In the genomic region with DNA sequence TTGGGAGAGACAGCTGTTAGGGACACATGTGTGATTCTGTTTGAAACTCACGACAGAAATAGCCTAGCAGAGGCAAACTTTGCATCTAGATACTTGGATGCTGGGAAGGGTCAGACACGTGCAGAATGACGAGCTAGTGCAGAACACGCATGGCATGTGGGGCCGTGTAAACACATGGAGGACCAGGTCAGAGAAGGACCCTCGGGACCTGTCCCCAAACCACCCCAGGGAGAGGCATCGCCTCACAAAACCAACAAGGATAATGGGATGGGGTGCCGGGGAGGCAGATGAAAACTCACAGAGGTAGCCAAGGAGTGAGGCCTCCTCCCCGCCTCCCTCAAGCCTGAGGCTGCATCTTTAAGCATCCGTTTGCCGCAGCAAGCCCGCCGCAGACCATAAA, we compare ENCODE assay signal across 15 mouse cellular contexts.
DNase-seq lines count a peak whose midpoint lies in the region; ATAC-seq and TF ChIP-seq lines count a peak whose summit lies in the region.
"Had no signal": no experiment of that assay in that cellular context is flagged by ENCODE, and none has a peak within 500 bp of the region (broad histone marks: within the 10 kb centered on the region; RNA-seq: fewer than 3 reads in every experiment).

No protein-coding gene starts in this region.

- TF ChIP-seq CTCF in midbrain, postnatal 0 days (IDR thresholded peaks at IDR 0.05): no peak

- peaks cover 30% of the 10 kb centered on the region for H3K4me1 ChIP-seq in kidney, embryonic 15.5 days
- H3K4me1 ChIP-seq in midbrain, embryonic 11.5 days (ENCODE audit: control insufficient read depth, insufficient read depth, low read length): no peaks in the 10 kb centered on the region
- H3K4me1 ChIP-seq in midbrain, postnatal 0 days (ENCODE audit: insufficient read depth, low read length): no peaks in the 10 kb centered on the region
- peaks cover 64% of the 10 kb centered on the region for H3K4me1 ChIP-seq in limb, embryonic 15.5 days

- H3K27me3 ChIP-seq in kidney, embryonic 15.5 days: no peaks in the 10 kb centered on the region
- H3K27me3 ChIP-seq in midbrain, embryonic 11.5 days (ENCODE audit: control insufficient read depth, insufficient read depth, low read length): no peaks in the 10 kb centered on the region
- no peaks in the 10 kb centered on the region for H3K27me3 ChIP-seq in midbrain, postnatal 0 days (ENCODE audit: insufficient read depth, low read length)
- no peaks in the 10 kb centered on the region for H3K27me3 ChIP-seq in limb, embryonic 15.5 days
- H3K27me3 ChIP-seq: neural tube, embryonic 12.5 days had no signal

- DNase-seq in kidney, adult 11 months: no peak
- peak; percentile 60 for DNase-seq in midbrain, embryonic 11.5 days (ENCODE audit: low spot score, missing footprints)
- no peak for DNase-seq in midbrain, postnatal 0 days (ENCODE audit: low spot score)
- DNase-seq in left cerebral cortex, adult 11 months (ENCODE audit: low spot score): no peak
- DNase-seq: adrenal gland, postnatal 25 days; layer of hippocampus, adult 9-11 months; spleen, adult 18-20 months had no signal

- no peak overlapping the region for H3K9ac ChIP-seq in kidney, embryonic 15.5 days
- no peak overlapping the region for H3K9ac ChIP-seq in midbrain, embryonic 11.5 days (ENCODE audit: low read length)
- no peak overlapping the region for H3K9ac ChIP-seq in midbrain, postnatal 0 days (replicated peaks; ENCODE audit: low read length, poor library complexity, severe bottlenecking)
- H3K9ac ChIP-seq in limb, embryonic 15.5 days: no peak overlapping the region
- H3K9ac ChIP-seq: neural tube, embryonic 12.5 days had no signal

- H3K9me3 ChIP-seq in kidney, embryonic 15.5 days (replicated peaks): peaks cover 9% of the 10 kb centered on the region; the same call in 1 of the 2 replicates
- no peaks in the 10 kb centered on the region for H3K9me3 ChIP-seq in midbrain, embryonic 11.5 days (ENCODE audit: control insufficient read depth, low read length)
- H3K9me3 ChIP-seq in midbrain, postnatal 0 days (ENCODE audit: low read length): no peaks in the 10 kb centered on the region
- no peaks in the 10 kb centered on the region for H3K9me3 ChIP-seq in limb, embryonic 15.5 days

- ATAC-seq in kidney, embryonic 15.5 days (replicated peaks; ENCODE audit: low FRiP score): no peak
- ATAC-seq in midbrain, embryonic 11.5 days (ENCODE audit: low FRiP score): no peak
- ATAC-seq in midbrain, postnatal 0 days (ENCODE audit: low FRiP score): no peak
- ATAC-seq in limb, embryonic 15.5 days (ENCODE audit: insufficient number of reproducible peaks, low FRiP score, low TSS enrichment, low read depth): no peak
- ATAC-seq in monocyte, adult 5-6 weeks (replicated peaks; ENCODE audit: insufficient number of reproducible peaks, low FRiP score, low TSS enrichment, poor library complexity, severe bottlenecking): no peak
- ATAC-seq: inflammation-experienced regulatory T-cells, adult 6 months had no signal

- H3K4me2 ChIP-seq in kidney, embryonic 15.5 days: no peak overlapping the region
- H3K4me2 ChIP-seq in midbrain, embryonic 11.5 days: no peak overlapping the region
- no peak overlapping the region for H3K4me2 ChIP-seq in midbrain, postnatal 0 days (ENCODE audit: low read depth, low read length, poor library complexity, severe bottlenecking)
- no peak overlapping the region for H3K4me2 ChIP-seq in limb, embryonic 15.5 days
- H3K4me2 ChIP-seq: heart, embryonic 11.5 days; neural tube, embryonic 12.5 days had no signal

- WGBS in kidney, embryonic 15.5 days: 54% methylated on average over 13 of the region's 13 CpGs
- 86% methylated on average over 13 of the region's 13 CpGs for WGBS in midbrain, embryonic 11.5 days
- WGBS in midbrain, postnatal 0 days: 76% methylated on average over 13 of the region's 13 CpGs
- WGBS in limb, embryonic 15.5 days: 49% methylated on average over 13 of the region's 13 CpGs

- no peak overlapping the region for H3K4me3 ChIP-seq in kidney, embryonic 15.5 days (replicated peaks)
- no peak overlapping the region for H3K4me3 ChIP-seq in midbrain, embryonic 11.5 days (ENCODE audit: low read depth, low read length)
- no peak overlapping the region for H3K4me3 ChIP-seq in midbrain, postnatal 0 days (ENCODE audit: low read depth, low read length)
- H3K4me3 ChIP-seq in limb, embryonic 15.5 days: no peak overlapping the region
- H3K4me3 ChIP-seq: hindbrain, embryonic 10.5 days; neural tube, embryonic 12.5 days had no signal

- no peaks in the 10 kb centered on the region for H3K36me3 ChIP-seq in kidney, embryonic 15.5 days
- H3K36me3 ChIP-seq in midbrain, embryonic 11.5 days (ENCODE audit: control insufficient read depth, insufficient read depth, low read length): no peaks in the 10 kb centered on the region
- H3K36me3 ChIP-seq in midbrain, postnatal 0 days (ENCODE audit: insufficient read depth, low read length): no peaks in the 10 kb centered on the region
- no peaks in the 10 kb centered on the region for H3K36me3 ChIP-seq in limb, embryonic 15.5 days
- H3K36me3 ChIP-seq: hindbrain, embryonic 10.5 days; neural tube, embryonic 12.5 days had no signal

- peak overlapping the region; percentile 66 for H3K27ac ChIP-seq in kidney, embryonic 15.5 days
- no peak overlapping the region for H3K27ac ChIP-seq in midbrain, embryonic 11.5 days (ENCODE audit: low read depth, low read length)
- H3K27ac ChIP-seq in midbrain, postnatal 0 days (ENCODE audit: low read depth, low read length): no peak overlapping the region
- H3K27ac ChIP-seq in limb, embryonic 15.5 days: peak overlapping the region; percentile 65
- H3K27ac ChIP-seq: hindbrain, embryonic 10.5 days; macrophage; neural tube, embryonic 12.5 days had no signal

Comparison
In these comparisons a context has a peak if more than half of its experiments do, and no peak if none do; other contexts are left out.
1. H3K27ac ChIP-seq: peak in kidney, embryonic 15.5 days (single experiment) and limb, embryonic 15.5 days (single experiment); none in midbrain, embryonic 11.5 days (single experiment) and midbrain, postnatal 0 days (single experiment).